29 mouse cellular contexts compared by ENCODE assay signal in genomic region chr10:90873204-90873603, GRCm38 (mm10).
DNase-seq lines count a peak whose midpoint lies in the region; ATAC-seq and TF ChIP-seq lines count a peak whose summit lies in the region.
"Had no signal": no experiment of that assay in that cellular context is flagged by ENCODE, and none has a peak within 500 bp of the region (broad histone marks: within the 10 kb centered on the region; RNA-seq: fewer than 3 reads in every experiment).

No protein-coding gene starts in this region.

- no peak for TF ChIP-seq CTCF in forebrain, postnatal 0 days (IDR thresholded peaks at IDR 0.05; ENCODE audit: low read depth)

- no peak overlapping the region for H3K4me3 ChIP-seq in forebrain, postnatal 0 days (ENCODE audit: low read depth, low read length)
- H3K4me3 ChIP-seq: embryonic facial prominence, embryonic 12.5 days; forebrain, embryonic 15.5 days; heart, adult 2 months; heart, embryonic 12.5 days; limb, embryonic 12.5 days; lung, embryonic 15.5 days; midbrain, embryonic 10.5 days; midbrain, embryonic 15.5 days; neural tube, embryonic 15.5 days; stomach, embryonic 15.5 days had no signal

- intact Hi-C loops in left cerebral cortex, postnatal 10 days (cut with DNase I) = no loop called here

- H3K27me3 ChIP-seq in forebrain, postnatal 0 days (ENCODE audit: insufficient read depth, low read length) = no peaks in the 10 kb centered on the region
- H3K27me3 ChIP-seq: embryonic facial prominence, embryonic 12.5 days; forebrain, embryonic 15.5 days; limb, embryonic 12.5 days; lung, embryonic 15.5 days; midbrain, embryonic 15.5 days; neural tube, embryonic 15.5 days; stomach, embryonic 15.5 days had no signal

- DNase-seq in frontal cortex, postnatal 10 days (ENCODE audit: low spot score in 2 of 2) = no peak
- peak; percentile 53 to 63 for DNase-seq in left cerebral cortex, adult 18-20 months (ENCODE audit: low spot score in 2 of 2)
- DNase-seq in left cerebral cortex, postnatal 10 days (ENCODE audit: extremely low spot score in 1 of 2, low spot score in 2 of 2) = no peak
- DNase-seq in right cerebral cortex, postnatal 36 days (ENCODE audit: low spot score in 2 of 2) = peak; percentile 36 to 69
- no peak for DNase-seq in right cerebral cortex, postnatal 25 days
- no peak for DNase-seq in forebrain, postnatal 0 days
- DNase-seq: adrenal gland, adult 8-10 months; cerebellum, adult 11 months; cerebellum, adult 9-10 months; embryo, embryonic 11 days; heart, adult 2 months; heart, postnatal 4 days; kidney, adult 11 months; kidney, postnatal 14 days; retina, postnatal 1 day; thymus, postnatal 14 days had no signal

- no peaks in the 10 kb centered on the region for H3K36me3 ChIP-seq in forebrain, postnatal 0 days (ENCODE audit: insufficient read depth)
- H3K36me3 ChIP-seq: embryonic facial prominence, embryonic 12.5 days; forebrain, embryonic 15.5 days; G1E; heart, embryonic 12.5 days; limb, embryonic 12.5 days; lung, embryonic 15.5 days; midbrain, embryonic 10.5 days; midbrain, embryonic 15.5 days; neural tube, embryonic 15.5 days; stomach, embryonic 15.5 days had no signal

- H3K27ac ChIP-seq in forebrain, postnatal 0 days (ENCODE audit: low read depth, low read length) = no peak overlapping the region
- H3K27ac ChIP-seq: embryonic facial prominence, embryonic 12.5 days; forebrain, embryonic 15.5 days; heart, adult 2 months; hindbrain, embryonic 14.5 days; limb, embryonic 12.5 days; lung, embryonic 15.5 days; midbrain, embryonic 10.5 days; midbrain, embryonic 15.5 days; neural tube, embryonic 15.5 days; stomach, embryonic 15.5 days had no signal

- 86% methylated on average over 5 of the region's 5 CpGs for WGBS in forebrain, postnatal 0 days

- H3K4me2 ChIP-seq in forebrain, postnatal 0 days (ENCODE audit: low read depth) = no peak overlapping the region
- H3K4me2 ChIP-seq: embryonic facial prominence, embryonic 12.5 days; forebrain, embryonic 15.5 days; heart, embryonic 12.5 days; hindbrain, embryonic 14.5 days; limb, embryonic 12.5 days; lung, embryonic 15.5 days; midbrain, embryonic 15.5 days; neural tube, embryonic 15.5 days; stomach, embryonic 15.5 days had no signal

- no peak overlapping the region for H3K9ac ChIP-seq in forebrain, postnatal 0 days
- H3K9ac ChIP-seq: embryonic facial prominence, embryonic 12.5 days; forebrain, embryonic 15.5 days; heart, embryonic 12.5 days; hindbrain, embryonic 14.5 days; limb, embryonic 12.5 days; lung, embryonic 15.5 days; midbrain, embryonic 15.5 days; neural tube, embryonic 15.5 days; stomach, embryonic 15.5 days had no signal

- peak; percentile 83 for ATAC-seq in frontal cortex, adult (ENCODE audit: low TSS enrichment)
- ATAC-seq in forebrain, postnatal 0 days = no peak
- ATAC-seq: forebrain, embryonic 15.5 days; inflammation-experienced regulatory T-cells, adult 6 months; midbrain, embryonic 15.5 days had no signal

- no peaks in the 10 kb centered on the region for H3K4me1 ChIP-seq in forebrain, postnatal 0 days (ENCODE audit: insufficient read depth)
- H3K4me1 ChIP-seq: embryonic facial prominence, embryonic 12.5 days; forebrain, embryonic 15.5 days; heart, embryonic 12.5 days; limb, embryonic 12.5 days; lung, embryonic 15.5 days; midbrain, embryonic 10.5 days; midbrain, embryonic 15.5 days; neural tube, embryonic 15.5 days; stomach, embryonic 15.5 days had no signal

- no peaks in the 10 kb centered on the region for H3K9me3 ChIP-seq in forebrain, postnatal 0 days (ENCODE audit: low read length)
- H3K9me3 ChIP-seq: embryonic facial prominence, embryonic 12.5 days; forebrain, embryonic 15.5 days; lung, embryonic 15.5 days; midbrain, embryonic 10.5 days; midbrain, embryonic 15.5 days; neural tube, embryonic 15.5 days; stomach, embryonic 15.5 days had no signal

Comparison
In these comparisons a context has a peak if more than half of its experiments do, and no peak if none do; other contexts are left out.
1. DNase-seq: peak in left cerebral cortex, adult 18-20 months (2 of 2) and right cerebral cortex, postnatal 36 days (2 of 2); none in frontal cortex, postnatal 10 days (0 of 2), left cerebral cortex, postnatal 10 days (0 of 2), right cerebral cortex, postnatal 25 days (single experiment) and forebrain, postnatal 0 days (single experiment).